Mouse (Mus musculus): ENCODE results near the gene Zbtb17.

GRCm38 (mm10) chr4:141471491-141471890, 27.0 kb downstream of the Zbtb17 start:
- TF ChIP-seq POLR2A (IDR thresholded peaks at IDR 0.05; ENCODE audit: borderline replicate concordance, low read depth, low read length), result no peak
- no peak for TF ChIP-seq CTCF (IDR thresholded peaks at IDR 0.05; ENCODE audit: low read depth, low read length)
